Comparison of ENCODE assay signal across 8 mouse cellular contexts in genomic region chr10:127190398-127191190, GRCm38 (mm10). TPM values are rescaled to one million over a fixed set of nuclear protein-coding genes. Genes with fewer than 3 reads are reported as not detected.
A peak's percentile ranks its signal among the peaks of the same experiment; 100 is the strongest.
DNase-seq lines count a peak whose midpoint lies in the region; ATAC-seq and TF ChIP-seq lines count a peak whose summit lies in the region.

No protein-coding gene starts in this region.

- H3K4me2 ChIP-seq in lung, embryonic 16.5 days (ENCODE audit: low read depth, low read length), result peak overlapping the region; percentile 94
- peak overlapping the region; percentile 81 for H3K4me2 ChIP-seq in intestine, postnatal 0 days (replicated peaks; ENCODE audit: low read depth)

- 37% methylated on average over 13 of the region's 14 CpGs for WGBS in lung, embryonic 16.5 days
- 60% methylated on average over 14 of the region's 14 CpGs for WGBS in intestine, postnatal 0 days
- WGBS in small intestine, adult 2 months, result 67% methylated on average over 14 of the region's 14 CpGs

- ATAC-seq in lung, embryonic 16.5 days (ENCODE audit: low read depth), result no peak
- ATAC-seq in intestine, postnatal 0 days, result no peak

- H3K36me3 ChIP-seq in lung, embryonic 16.5 days (ENCODE audit: control insufficient read depth, insufficient read depth, low read length), result peaks cover 10% of the 10 kb centered on the region
- peaks cover 8% of the 10 kb centered on the region; the same call in 1 of the 2 replicates for H3K36me3 ChIP-seq in intestine, postnatal 0 days (ENCODE audit: control insufficient read depth, insufficient read depth)
- H3K36me3 ChIP-seq in small intestine, adult 2 months (ENCODE audit: control insufficient read depth, insufficient read depth, low read length), result no peaks in the 10 kb centered on the region

- H3K9me3 ChIP-seq in lung, embryonic 16.5 days (ENCODE audit: control insufficient read depth, low read length), result 0 out of 2 replicates have a peak, but pooled peaks cover 3% of the 10 kb centered on the region
- no peaks in the 10 kb centered on the region for H3K9me3 ChIP-seq in intestine, postnatal 0 days (ENCODE audit: control insufficient read depth)

- no peak for TF ChIP-seq POLR2A in small intestine, adult 2 months (IDR thresholded peaks at IDR 0.05; ENCODE audit: low read depth, low read length)

- H3K4me1 ChIP-seq in lung, embryonic 16.5 days (replicated peaks; ENCODE audit: control insufficient read depth, insufficient read depth, low read length), result peaks cover 35% of the 10 kb centered on the region
- H3K4me1 ChIP-seq in intestine, postnatal 0 days (replicated peaks; ENCODE audit: control insufficient read depth, insufficient read depth, low read length), result 0 out of 2 replicates have a peak, but pooled peaks cover 5% of the 10 kb centered on the region
- H3K4me1 ChIP-seq in small intestine, adult 2 months (ENCODE audit: control insufficient read depth, insufficient read depth, insufficient read length, low read length), result peaks cover 4% of the 10 kb centered on the region; the same call in 1 of the 2 replicates

- no peaks in the 10 kb centered on the region; the same call in 1 of the 2 replicates for H3K27me3 ChIP-seq in lung, embryonic 16.5 days (ENCODE audit: control insufficient read depth, insufficient read depth, low read depth, low read length)
- H3K27me3 ChIP-seq in intestine, postnatal 0 days (replicated peaks; ENCODE audit: control insufficient read depth, insufficient read depth, low read length), result peaks cover 22% of the 10 kb centered on the region
- peaks cover 33% of the 10 kb centered on the region for H3K27me3 ChIP-seq in small intestine, adult 2 months (ENCODE audit: control insufficient read depth, insufficient read depth, low read length)

- peak; percentile 49 for DNase-seq in cerebellum, adult 11-12 months
- no peak for DNase-seq in cerebellum, adult 11 months
- DNase-seq in lung, postnatal 4 days, result no peak
- no peak for DNase-seq in layer of hippocampus, adult 9-10 months (ENCODE audit: low spot score)
- no peak for DNase-seq in spleen, adult 18-20 months

- H3K27ac ChIP-seq in lung, embryonic 16.5 days (ENCODE audit: low read length), result peak overlapping the region; percentile 93
- peak overlapping the region; percentile 37; the same call in 1 of the 2 replicates for H3K27ac ChIP-seq in intestine, postnatal 0 days (ENCODE audit: low read depth, low read length)
- H3K27ac ChIP-seq in small intestine, adult 2 months (ENCODE audit: insufficient read depth, low read depth, low read length), result peak overlapping the region; percentile 18; the same call in 1 of the 2 replicates

- peak overlapping the region; percentile 67 for H3K4me3 ChIP-seq in lung, embryonic 16.5 days (ENCODE audit: low read length)
- H3K4me3 ChIP-seq in intestine, postnatal 0 days (ENCODE audit: low read depth, low read length), result 0 out of 2 replicates have a peak overlapping the region, but pooled peaks have one; percentile 57
- H3K4me3 ChIP-seq in small intestine, adult 2 months (ENCODE audit: low read depth, low read length), result no peak overlapping the region

- peak overlapping the region; percentile 82 for H3K9ac ChIP-seq in lung, embryonic 16.5 days (ENCODE audit: low read length)
- no peak overlapping the region for H3K9ac ChIP-seq in intestine, postnatal 0 days (ENCODE audit: low read depth, low read length)

- no peak for TF ChIP-seq CTCF in intestine, postnatal 0 days (IDR thresholded peaks at IDR 0.05; ENCODE audit: low read depth)
- TF ChIP-seq CTCF in small intestine, adult 2 months (IDR thresholded peaks at IDR 0.05; ENCODE audit: extremely low read depth, insufficient read length, insufficient replicate concordance, low read depth, low read length), result no peak

RNA-seq across cellular contexts. Expression of gene Arhgef25, which starts 0.7 kb away (rescaled TPM):
- polyA plus RNA-seq in lung, embryonic 16.5 days (2015; fragmentation: Nextera tagmentation; extraction: Ambion mirVana), result 60.3 and 65.0 TPM in 2 replicates
- 14.4 and 15.1 TPM in 2 replicates for polyA plus RNA-seq in intestine, postnatal 0 days (2015; fragmentation: Nextera tagmentation; extraction: Ambion mirVana)
- 8.8 and 10.4 TPM in 2 replicates for polyA plus RNA-seq in small intestine, adult 2 months (2012; rRNA removed)

RNA-seq across cellular contexts. Expression of gene Dtx3, which starts 4.9 kb away (rescaled TPM):
- polyA plus RNA-seq in lung, embryonic 16.5 days (2015; fragmentation: Nextera tagmentation; extraction: Ambion mirVana), result 72.9 and 74.8 TPM in 2 replicates
- polyA plus RNA-seq in intestine, postnatal 0 days (2015; fragmentation: Nextera tagmentation; extraction: Ambion mirVana), result 22.2 and 24.6 TPM in 2 replicates
- polyA plus RNA-seq in small intestine, adult 2 months (2012; rRNA removed), result 24.0 and 35.3 TPM in 2 replicates

RNA-seq across cellular contexts. Expression of gene Slc26a10, which starts 10.1 kb away (rescaled TPM):
- polyA plus RNA-seq in lung, embryonic 16.5 days (2015; fragmentation: Nextera tagmentation; extraction: Ambion mirVana), result 0.88 and 1.1 TPM in 2 replicates
- 0.52 and 0.65 TPM in 2 replicates for polyA plus RNA-seq in intestine, postnatal 0 days (2015; fragmentation: Nextera tagmentation; extraction: Ambion mirVana)
- polyA plus RNA-seq in small intestine, adult 2 months (2012; rRNA removed), result 0.56 and 0.85 TPM in 2 replicates

RNA-seq across cellular contexts. Expression of gene Pip4k2c, which starts 20.8 kb away (rescaled TPM):
- 30.0 and 30.8 TPM in 2 replicates for polyA plus RNA-seq in lung, embryonic 16.5 days (2015; fragmentation: Nextera tagmentation; extraction: Ambion mirVana)
- 43.0 and 47.0 TPM in 2 replicates for polyA plus RNA-seq in intestine, postnatal 0 days (2015; fragmentation: Nextera tagmentation; extraction: Ambion mirVana)
- polyA plus RNA-seq in small intestine, adult 2 months (2012; rRNA removed), result 13.8 and 31.4 TPM in 2 replicates

RNA-seq across cellular contexts. Expression of gene B4galnt1, which starts 25.6 kb away (rescaled TPM):
- polyA plus RNA-seq in lung, embryonic 16.5 days (2015; fragmentation: Nextera tagmentation; extraction: Ambion mirVana), result 3.5 and 5.2 TPM in 2 replicates
- 29.4 and 34.1 TPM in 2 replicates for polyA plus RNA-seq in intestine, postnatal 0 days (2015; fragmentation: Nextera tagmentation; extraction: Ambion mirVana)
- polyA plus RNA-seq in small intestine, adult 2 months (2012; rRNA removed), result 228 and 484 TPM in 2 replicates

Comparison
In these comparisons a context has a peak if more than half of its experiments do, and no peak if none do; other contexts are left out.
1. H3K27ac ChIP-seq: peak in every context shown above with its lines; median percentile 93 in lung, embryonic 16.5 days; 37 in intestine, postnatal 0 days; 18 in small intestine, adult 2 months.